Mouse (Mus musculus) MEL (cell line): Measurements from ENCODE around the gene Slc39a1.

Experiments
- BHLHE40 ChIP-seq: IDR thresholded peaks from 2 replicates; pipeline ENCODE4 v1.6.1; 2012; ENCODE audit warnings: low read depth, mild to moderate bottlenecking, inconsistent platforms, low read length, improper control_type of control experiment, borderline replicate concordance
- CTCF ChIP-seq, 3 experiments: IDR thresholded peaks in 2 of 3; conservative IDR thresholded peaks in 1 of 3; 2 replicates each; pipeline ENCODE4 v1.5.1; 2011 to 2012; ENCODE audit warnings: low read length in 3 of 3, low read depth in 2 of 3, mild to moderate bottlenecking in 2 of 3, improper control_type of control experiment in 1 of 3, inconsistent platforms in 1 of 3, mixed read lengths in 1 of 3, moderate library complexity in 1 of 3; ENCODE audit not compliant: control insufficient read depth in 1 of 3, insufficient read depth in 1 of 3, poor library complexity in 1 of 3, severe bottlenecking in 1 of 3
- EP300 ChIP-seq, 2 experiments: IDR thresholded peaks; 2 replicates each; pipeline ENCODE4 v1.6.1; 2011; ENCODE audit warnings: improper control_type of control experiment in 2 of 2, low read length in 2 of 2, low read depth in 1 of 2, mild to moderate bottlenecking in 1 of 2
- ETS1 ChIP-seq: IDR thresholded peaks from 2 replicates; pipeline ENCODE4 v1.6.1; 2012; ENCODE audit warnings: low read depth, mild to moderate bottlenecking, inconsistent platforms, low read length, improper control_type of control experiment, moderate library complexity
- GATA1 ChIP-seq: IDR thresholded peaks from 2 replicates; pipeline ENCODE4 v1.6.1; 2011; ENCODE audit warnings: low read depth, low read length, improper control_type of control experiment
- MAZ ChIP-seq: IDR thresholded peaks from 2 replicates; pipeline ENCODE4 v1.6.1; 2012; ENCODE audit warnings: low read depth, mild to moderate bottlenecking, inconsistent platforms, low read length, improper control_type of control experiment
- POLR2A ChIP-seq, 2 experiments: IDR thresholded peaks; 2 replicates each; pipeline ENCODE4 v1.6.1; 2011 to 2012; ENCODE audit warnings: low read length in 2 of 2, mild to moderate bottlenecking in 2 of 2, control low read depth in 1 of 2, improper control_type of control experiment in 1 of 2, low read depth in 1 of 2, moderate library complexity in 1 of 2; ENCODE audit not compliant: control insufficient read depth in 1 of 2, insufficient read depth in 1 of 2, poor library complexity in 1 of 2
- TBP ChIP-seq: IDR thresholded peaks from 2 replicates; pipeline ENCODE4 v1.8.0; 2011; ENCODE audit warnings: low read depth, low read length, improper control_type of control experiment
- USF1 ChIP-seq: IDR thresholded peaks from 2 replicates; pipeline ENCODE4 v1.6.1; 2014; ENCODE audit warnings: low read depth, mild to moderate bottlenecking, inconsistent platforms, low read length, improper control_type of control experiment, moderate library complexity
- USF2 ChIP-seq, 2 experiments: IDR thresholded peaks; 2 replicates each; pipeline ENCODE4 v1.6.1; 2011 to 2012; ENCODE audit warnings: improper control_type of control experiment in 2 of 2, low read length in 2 of 2, borderline replicate concordance in 1 of 2, inconsistent platforms in 1 of 2, low read depth in 1 of 2, mild to moderate bottlenecking in 1 of 2; ENCODE audit not compliant: insufficient read depth in 1 of 2
- ZMIZ1 ChIP-seq: IDR thresholded peaks from 2 replicates; pipeline ENCODE4 v1.6.1; 2012; ENCODE audit warnings: low read depth, mild to moderate bottlenecking, inconsistent platforms, low read length, improper control_type of control experiment, moderate library complexity

DNA sequence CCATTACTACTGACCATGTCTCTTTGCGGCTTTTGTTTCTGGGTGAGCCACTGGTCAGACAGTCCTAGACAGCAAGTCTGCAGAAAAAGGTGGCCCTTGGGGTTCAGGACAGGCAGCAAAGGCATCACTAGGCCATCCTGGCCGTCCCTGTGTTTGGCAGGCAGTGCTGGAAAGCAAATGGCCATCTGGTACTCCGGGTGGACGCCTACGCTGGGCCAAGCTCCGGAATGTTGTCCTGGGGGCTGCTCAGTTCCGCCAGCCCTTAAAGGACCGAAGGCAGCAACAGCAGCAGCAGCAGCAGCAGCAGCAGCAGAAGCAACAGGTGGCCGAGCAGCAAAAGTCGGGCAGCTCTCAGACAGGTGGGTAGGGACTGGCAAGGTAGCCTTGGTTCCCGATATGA lies 27.3 kb downstream of the Slc39a1 start:
- TF ChIP-seq EP300 (IDR thresholded peaks at IDR 0.05; ENCODE audit: low read depth in 1 of 2, low read length in 2 of 2) (no peak), MAZ (no peak), GATA1 (no peak), BHLHE40 (no peak), ZMIZ1 (no peak), USF2 (IDR thresholded peaks at IDR 0.05; ENCODE audit: borderline replicate concordance in 1 of 2, insufficient read depth in 1 of 2, low read depth in 1 of 2, low read length in 2 of 2) (no peak), CTCF (IDR thresholded peaks at IDR 0.05 in 2 of 3, conservative IDR thresholded peaks at IDR 0.05 in 1 of 3; ENCODE audit: control insufficient read depth in 1 of 3, insufficient read depth in 1 of 3, low read depth in 2 of 3, low read length in 3 of 3, poor library complexity in 1 of 3, severe bottlenecking in 1 of 3) (no peak), POLR2A (IDR thresholded peaks at IDR 0.05; ENCODE audit: control insufficient read depth in 1 of 2, insufficient read depth in 1 of 2, low read depth in 1 of 2, low read length in 2 of 2, poor library complexity in 1 of 2) (no peak), TBP (no peak), ETS1 (no peak), USF1 (no peak)
